ENCODE assay signal across 18 mouse cellular contexts in genomic region chr13:89167960-89168359, GRCm38 (mm10).
"Had no signal": no experiment of that assay in that cellular context is flagged by ENCODE, and none has a peak within 500 bp of the region (broad histone marks: within the 10 kb centered on the region; RNA-seq: fewer than 3 reads in every experiment).

No protein-coding gene starts in this region.

- H3K27me3 ChIP-seq: kidney, embryonic 15.5 days; liver, embryonic 13.5 days; midbrain, embryonic 13.5 days; neural tube, embryonic 13.5 days; stomach, embryonic 15.5 days had no signal

- H3K4me1 ChIP-seq: kidney, embryonic 15.5 days; liver, embryonic 13.5 days; midbrain, embryonic 10.5 days; midbrain, embryonic 13.5 days; neural tube, embryonic 13.5 days; stomach, embryonic 15.5 days had no signal

- DNase-seq: kidney, adult 8-10 months; kidney, postnatal 10 days; kidney, postnatal 36 days; layer of hippocampus, postnatal 36 days; liver, embryonic 13.5 days; lung, adult 2 months; retina, postnatal 1 day; right cerebral cortex, postnatal 25 days; spleen, adult 18-20 months; thymus, postnatal 25 days had no signal

- H3K4me2 ChIP-seq: kidney, embryonic 15.5 days; liver, embryonic 13.5 days; midbrain, embryonic 13.5 days; neural tube, embryonic 13.5 days; stomach, embryonic 15.5 days had no signal

- ATAC-seq: midbrain, embryonic 13.5 days; midbrain, embryonic 16.5 days had no signal

- H3K9me3 ChIP-seq: kidney, embryonic 15.5 days; liver, embryonic 13.5 days; midbrain, embryonic 10.5 days; midbrain, embryonic 13.5 days; neural tube, embryonic 13.5 days; stomach, embryonic 15.5 days had no signal

- H3K27ac ChIP-seq: kidney, embryonic 15.5 days; left cerebral cortex, adult 2 months; liver, embryonic 13.5 days; midbrain, embryonic 10.5 days; midbrain, embryonic 13.5 days; neural tube, embryonic 13.5 days; stomach, embryonic 15.5 days had no signal

- H3K36me3 ChIP-seq: kidney, embryonic 15.5 days; liver, embryonic 13.5 days; midbrain, embryonic 10.5 days; midbrain, embryonic 13.5 days; neural tube, embryonic 13.5 days; stomach, embryonic 15.5 days had no signal

- H3K4me3 ChIP-seq: kidney, embryonic 15.5 days; left cerebral cortex, adult 2 months; liver, embryonic 13.5 days; midbrain, embryonic 10.5 days; midbrain, embryonic 13.5 days; myocyte; neural tube, embryonic 13.5 days; stomach, embryonic 15.5 days had no signal

- H3K9ac ChIP-seq: kidney, embryonic 15.5 days; liver, embryonic 13.5 days; midbrain, embryonic 13.5 days; neural tube, embryonic 13.5 days; stomach, embryonic 15.5 days had no signal
